Mouse (Mus musculus) ES-E14 (cell line): ENCODE data around the gene 4930404N11Rik. TPM values are rescaled to one million over a fixed set of nuclear protein-coding genes. Genes with fewer than 3 reads are reported as not detected.

ENCODE experiments used
- DNase-seq: peaks from one replicate; pipeline ENCODE4 v3.0.0-alpha.2; 2013; ENCODE audit warnings: low read depth, low spot score
- H3K27ac ChIP-seq: 2 replicates; pipeline ENCODE4 v1.5.1; 2012; ENCODE audit warnings: low read depth, mild to moderate bottlenecking, low read length, moderate library complexity, mixed read lengths; ENCODE audit not compliant: poor library complexity, insufficient read depth, severe bottlenecking
- H3K36me3 ChIP-seq: 2 replicates; pipeline ENCODE4 v1.6.1; 2012; ENCODE audit warnings: mild to moderate bottlenecking, low read length, moderate library complexity, mixed read lengths; ENCODE audit not compliant: control insufficient read depth, poor library complexity, insufficient read depth, severe bottlenecking
- H3K4me1 ChIP-seq, 2 experiments: fragments of 150-350 bp in 1 of 2; sonication (generic) in 1 of 2; 2 replicates each; pipeline ENCODE4 v1.6.1; 2012; ENCODE audit warnings: low read length in 2 of 2, mild to moderate bottlenecking in 1 of 2, mixed read lengths in 1 of 2; ENCODE audit not compliant: control insufficient read depth in 2 of 2, insufficient read depth in 2 of 2, poor library complexity in 1 of 2
- H3K4me3 ChIP-seq, 2 experiments: fragments of 150-350 bp in 1 of 2; sonication (generic) in 1 of 2; 2 replicates each; pipeline ENCODE4 v1.5.1; 2012; ENCODE audit warnings: low read length in 2 of 2, low read depth in 1 of 2, mild to moderate bottlenecking in 1 of 2, mixed read lengths in 1 of 2; ENCODE audit not compliant: insufficient read depth in 1 of 2, poor library complexity in 1 of 2, severe bottlenecking in 1 of 2
- H3K9ac ChIP-seq: 2 replicates; pipeline ENCODE4 v1.6.1; 2012; ENCODE audit warnings: low read depth, mild to moderate bottlenecking, low read length, mixed read lengths; ENCODE audit not compliant: poor library complexity, insufficient read depth, severe bottlenecking
- H3K9me3 ChIP-seq: fragments of 150-350 bp; sonication (generic); 2 replicates; pipeline ENCODE4 v1.6.1; 2012; ENCODE audit warnings: low read depth, mild to moderate bottlenecking, low read length; ENCODE audit not compliant: control insufficient read depth, insufficient read depth
- CHD2 ChIP-seq: IDR thresholded peaks from 2 replicates; pipeline ENCODE4 v1.6.1; 2014; ENCODE audit warnings: mild to moderate bottlenecking, low read depth, low read length, inconsistent platforms
- HCFC1 ChIP-seq: IDR thresholded peaks from 2 replicates; pipeline ENCODE4 v1.6.1; 2012; ENCODE audit warnings: low read length, inconsistent platforms, borderline replicate concordance; ENCODE audit not compliant: insufficient read depth
- MAFK ChIP-seq: IDR thresholded peaks from 2 replicates; pipeline ENCODE4 v1.6.1; 2014; ENCODE audit warnings: mild to moderate bottlenecking, low read depth, low read length, inconsistent platforms; ENCODE audit not compliant: insufficient read depth
- ZC3H11A ChIP-seq: IDR thresholded peaks from 2 replicates; pipeline ENCODE4 v1.6.1; 2012; ENCODE audit warnings: low read depth, mild to moderate bottlenecking, inconsistent platforms, low read length, borderline replicate concordance
- ZNF384 ChIP-seq: IDR thresholded peaks from 2 replicates; pipeline ENCODE4 v1.6.1; 2012; ENCODE audit warnings: low read depth, low read length, inconsistent platforms
- in situ Hi-C, 2 experiments: fragments of 600-800 bp; cut with MboI; formaldehyde crosslinking; loops; one replicate each; pipeline ENCODE4 v1.15.1; 2025; ENCODE audit warnings: low sequenced_read_pairs in 2 of 2, inconsistent platforms in 1 of 2; ENCODE audit not compliant: unreplicated experiment in 2 of 2
- total RNA-seq: library from RNA; depleted of rRNA; stranded (reverse); fragments of 300-350 nt; gene quantifications from 2 replicates; pipeline ENCODE4 v1.2.3, GENCODE M21; 2012

4930404N11Rik gene
- total RNA-seq, 1 experiment, result 9.4 TPM

- no peaks in the 10 kb centered on the region for H3K36me3 ChIP-seq
- no peak for DNase-seq
- TF ChIP-seq ZNF384 (no peak), HCFC1 (no peak), MAFK (no peak), ZC3H11A (no peak), CHD2 (no peak)
- no peak overlapping the region for H3K27ac ChIP-seq
- H3K4me3 ChIP-seq, result peak overlapping the region in 1 of 2 experiments; percentile 9; a peak in 1 of 4 replicates
- no peak overlapping the region for H3K9ac ChIP-seq
- H3K9me3 ChIP-seq, result no peaks in the 10 kb centered on the region
- in situ Hi-C loops, result no loop called here
- H3K4me1 ChIP-seq, result peaks cover 0 to 28% of the 10 kb centered on the region in 2 experiments; a peak in 1 of 4 replicates
Measured at GRCm38 (mm10) chr10:81335393-81336340, 29.9 kb downstream of the 4930404N11Rik start.

DNA sequence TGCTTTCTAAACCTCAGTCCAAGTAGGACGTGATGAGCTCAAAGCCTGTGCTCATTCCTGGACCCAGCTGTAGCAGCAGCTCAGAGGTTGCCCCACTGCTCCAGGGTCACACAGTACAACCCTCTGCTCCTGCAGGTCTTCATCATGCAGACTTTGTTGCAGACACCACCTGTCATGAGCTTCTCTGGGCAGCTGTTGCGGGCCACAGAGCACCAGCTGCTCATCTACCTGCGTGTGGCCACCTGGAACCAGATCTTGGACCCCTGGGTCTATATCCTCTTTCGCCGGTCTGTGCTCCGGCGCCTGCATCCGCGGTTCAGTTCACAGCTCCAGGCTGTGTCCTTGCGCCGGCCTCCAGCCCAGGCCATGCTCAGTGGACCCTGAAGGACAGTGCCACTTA is 31.3 kb downstream of the 4930404N11Rik start:
- Histone ChIP-seq H3K27ac (no peak overlapping the region), H3K9ac (no peak overlapping the region), H3K9me3 (no peaks in the 10 kb centered on the region), H3K4me3 (no peak overlapping the region), H3K36me3 (no peaks in the 10 kb centered on the region), H3K4me1 (peaks cover 0 to 27% of the 10 kb centered on the region in 2 experiments; a peak in 1 of 4 replicates)
- no peak for TF ChIP-seq ZC3H11A
- no peak for TF ChIP-seq CHD2
- TF ChIP-seq ZNF384, result no peak
- no peak for TF ChIP-seq HCFC1
- TF ChIP-seq MAFK, result no peak
- in situ Hi-C loops, result no loop called here
- no peak for DNase-seq

DNA sequence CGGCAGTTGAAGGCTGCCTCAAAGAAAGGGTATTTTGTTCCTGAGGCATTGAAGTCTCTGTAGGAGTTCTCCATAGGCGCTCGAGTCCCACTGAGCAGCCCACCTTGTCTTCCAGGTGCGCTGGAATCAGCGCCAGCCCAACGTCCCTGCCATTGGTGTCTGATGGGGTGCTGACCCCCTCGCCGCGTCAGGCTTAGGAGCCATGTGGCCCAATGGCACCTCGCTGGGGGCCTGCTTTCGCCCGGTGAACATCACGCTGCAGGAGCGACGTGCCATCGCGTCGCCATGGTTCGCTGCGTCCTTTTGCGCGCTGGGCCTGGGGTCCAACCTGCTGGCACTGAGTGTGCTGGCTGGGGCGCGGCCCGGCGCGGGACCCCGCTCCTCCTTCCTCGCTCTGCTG is 33.3 kb downstream of the 4930404N11Rik start:
- H3K27ac ChIP-seq, result no peak overlapping the region
- TF ChIP-seq ZC3H11A (no peak), CHD2 (no peak), HCFC1 (no peak), ZNF384 (no peak), MAFK (no peak)
- DNase-seq, result no peak
- in situ Hi-C loops, result no loop called here
- H3K36me3 ChIP-seq, result 0 out of 2 replicates have a peak, but pooled peaks cover under 1% of the 10 kb centered on the region
- H3K4me1 ChIP-seq, result peaks cover 5 to 35% of the 10 kb centered on the region in 2 experiments; a peak in 3 of 4 replicates
- peak overlapping the region; percentile 48 to 63 for H3K4me3 ChIP-seq
- H3K9ac ChIP-seq, result peak overlapping the region; percentile 45
- no peaks in the 10 kb centered on the region for H3K9me3 ChIP-seq

DNA sequence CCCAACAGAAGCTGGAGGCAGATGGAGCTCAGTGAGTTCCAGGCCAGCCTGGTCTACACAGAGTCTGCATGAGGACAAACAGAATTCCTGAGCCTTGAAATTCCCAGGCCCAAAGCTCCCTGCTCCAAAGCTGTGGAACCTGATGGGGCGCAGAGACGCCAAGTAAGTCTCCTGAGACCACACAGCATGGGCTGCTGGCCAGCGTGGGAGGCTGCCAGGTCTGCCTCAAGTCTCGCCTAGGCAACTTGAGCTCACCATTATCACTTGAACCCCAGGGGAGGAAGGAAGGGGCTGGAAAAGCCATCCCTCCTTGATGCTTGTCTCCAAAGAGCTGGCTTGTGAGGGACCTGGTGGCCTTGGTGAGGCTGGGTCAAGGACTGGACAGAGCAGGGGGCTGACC is 35.6 kb downstream of the 4930404N11Rik start:
- no peak for DNase-seq
- H3K4me3 ChIP-seq, result no peak overlapping the region
- H3K36me3 ChIP-seq, result peaks cover 23% of the 10 kb centered on the region
- in situ Hi-C loops, result no loop called here
- peaks cover 5 to 32% of the 10 kb centered on the region in 2 experiments; a peak in 3 of 4 replicates for H3K4me1 ChIP-seq
- TF ChIP-seq ZNF384 (no peak), HCFC1 (no peak), ZC3H11A (no peak), MAFK (no peak), CHD2 (no peak)
- H3K9me3 ChIP-seq, result no peaks in the 10 kb centered on the region
- no peak overlapping the region for H3K9ac ChIP-seq
- H3K27ac ChIP-seq, result no peak overlapping the region
